Mouse (Mus musculus) midbrain, embryonic 12.5 days (tissue): ENCODE measurements around the gene Adh1. TPM values are rescaled to one million over a fixed set of nuclear protein-coding genes. Genes with fewer than 3 reads are reported as not detected.

Experiments used
- ATAC-seq: fragments of 200-750 bp; cut with Nextera tagmentation; 2 replicates; pipeline ENCODE4 v1.8.0; 2017; ENCODE audit warnings: low read depth, moderate TSS enrichment, moderate library complexity; ENCODE audit not compliant: low FRiP score
- H3K27ac ChIP-seq: fragments of 300-500 bp; sonication (generic); replicated peaks from 2 replicates; pipeline ENCODE4 v1.5.1; 2016; ENCODE audit warnings: mild to moderate bottlenecking
- H3K27me3 ChIP-seq: fragments of 300-500 bp; sonication (generic); 2 replicates; pipeline ENCODE4 v1.6.1; 2016; ENCODE audit warnings: mild to moderate bottlenecking
- H3K36me3 ChIP-seq: fragments of 300-500 bp; sonication (generic); 2 replicates; pipeline ENCODE4 v1.6.1; 2016
- H3K4me1 ChIP-seq: fragments of 300-500 bp; sonication (generic); 2 replicates; pipeline ENCODE4 v1.6.1; 2016
- H3K4me2 ChIP-seq: fragments of 300-500 bp; sonication (generic); replicated peaks from 2 replicates; pipeline ENCODE4 v1.6.1; 2016; ENCODE audit warnings: mild to moderate bottlenecking, moderate library complexity
- H3K4me3 ChIP-seq: fragments of 300-500 bp; sonication (generic); 2 replicates; pipeline ENCODE4 v1.5.1; 2016; ENCODE audit warnings: mild to moderate bottlenecking
- H3K9ac ChIP-seq: fragments of 300-500 bp; sonication (generic); replicated peaks from 2 replicates; pipeline ENCODE4 v1.6.1; 2016; ENCODE audit warnings: mild to moderate bottlenecking, moderate library complexity
- H3K9me3 ChIP-seq: fragments of 300-500 bp; sonication (generic); 2 replicates; pipeline ENCODE4 v1.6.1; 2016; ENCODE audit warnings: mild to moderate bottlenecking
- WGBS: fragments of 180-500 bp; shearing (Covaris S2); methylation state at CpG from one replicate; pipeline ENCODE4 v1.1.7; 2016; 5-methylcytosine and 5-hydroxymethylcytosine counted together
- polyA plus RNA-seq: library from polyadenylated mRNA; unstranded; fragments of >200 nt; fragmentation: Nextera tagmentation; extraction: Ambion mirVana; gene quantifications from 2 replicates; pipeline ENCODE4 v1.2.1, GENCODE M21; 2016

Adh1 gene
- polyA plus RNA-seq, 1 experiment from 2014 or later, result 0.34 TPM

GRCm38 (mm10) chr3:138263154-138263930 lies 2.6 kb downstream of the Adh1 start:
- WGBS, result 82% methylated on average over 5 of the region's 5 CpGs
- H3K4me3 ChIP-seq, result no peak overlapping the region
- no peaks in the 10 kb centered on the region for H3K9me3 ChIP-seq
- no peak for ATAC-seq
- H3K27ac ChIP-seq, result no peak overlapping the region
- no peaks in the 10 kb centered on the region for H3K4me1 ChIP-seq
- no peak overlapping the region for H3K9ac ChIP-seq
- H3K36me3 ChIP-seq, result no peaks in the 10 kb centered on the region
- no peak overlapping the region for H3K4me2 ChIP-seq
- H3K27me3 ChIP-seq, result no peaks in the 10 kb centered on the region

GRCm38 (mm10) chr3:138264648-138265047 lies 3.9 kb downstream of the Adh1 start:
- 86% methylated on average over 3 of the region's 3 CpGs for WGBS

GRCm38 (mm10) chr3:138270507-138270906 lies 9.7 kb downstream of the Adh1 start:
- no peaks in the 10 kb centered on the region for H3K4me1 ChIP-seq
- no peaks in the 10 kb centered on the region for H3K36me3 ChIP-seq
- H3K4me3 ChIP-seq, result no peak overlapping the region
- no peak overlapping the region for H3K4me2 ChIP-seq
- no peaks in the 10 kb centered on the region for H3K27me3 ChIP-seq
- ATAC-seq, result no peak
- H3K27ac ChIP-seq, result no peak overlapping the region
- no peak overlapping the region for H3K9ac ChIP-seq
- 70% methylated on average over 1 of the region's 1 CpGs for WGBS
- H3K9me3 ChIP-seq, result no peaks in the 10 kb centered on the region

More at GRCm38 (mm10) chr3:138264648-138265047, 3.9 kb downstream of the Adh1 start:
- Histone ChIP-seq H3K9me3 (no peaks in the 10 kb centered on the region), H3K4me2 (no peak overlapping the region), H3K36me3 (no peaks in the 10 kb centered on the region), H3K4me1 (no peaks in the 10 kb centered on the region), H3K9ac (no peak overlapping the region), H3K4me3 (no peak overlapping the region), H3K27me3 (no peaks in the 10 kb centered on the region), H3K27ac (no peak overlapping the region)
- no peak for ATAC-seq

GRCm38 (mm10) chr3:138271297-138271696 lies 10.5 kb downstream of the Adh1 start:
- ATAC-seq, result no peak
- no peaks in the 10 kb centered on the region for H3K27me3 ChIP-seq
- no peaks in the 10 kb centered on the region for H3K4me1 ChIP-seq
- H3K9ac ChIP-seq, result no peak overlapping the region
- no peaks in the 10 kb centered on the region for H3K9me3 ChIP-seq
- no peak overlapping the region for H3K27ac ChIP-seq
- H3K4me2 ChIP-seq, result no peak overlapping the region
- H3K4me3 ChIP-seq, result no peak overlapping the region
- no peaks in the 10 kb centered on the region for H3K36me3 ChIP-seq
- WGBS, result 91% methylated on average over 2 of the region's 2 CpGs

GRCm38 (mm10) chr3:138273080-138273479 lies 12.3 kb downstream of the Adh1 start:
- no peak for ATAC-seq
- no peak overlapping the region for H3K4me3 ChIP-seq
- H3K4me1 ChIP-seq, result no peaks in the 10 kb centered on the region
- no peak overlapping the region for H3K27ac ChIP-seq
- H3K4me2 ChIP-seq, result no peak overlapping the region
- no peaks in the 10 kb centered on the region for H3K27me3 ChIP-seq
- H3K9ac ChIP-seq, result no peak overlapping the region
- no peaks in the 10 kb centered on the region for H3K36me3 ChIP-seq
- H3K9me3 ChIP-seq, result no peaks in the 10 kb centered on the region
- WGBS, result 93% methylated on average over 7 of the region's 7 CpGs

- Histone ChIP-seq H3K9me3 (no peaks in the 10 kb centered on the region), H3K4me3 (no peak overlapping the region), H3K27me3 (no peaks in the 10 kb centered on the region), H3K9ac (no peak overlapping the region), H3K4me2 (no peak overlapping the region), H3K36me3 (no peaks in the 10 kb centered on the region), H3K4me1 (no peaks in the 10 kb centered on the region), H3K27ac (no peak overlapping the region)
- ATAC-seq, result no peak
- WGBS, result 85% methylated on average over 3 of the region's 3 CpGs
Observed at GRCm38 (mm10) chr3:138275100-138275499, 14.3 kb downstream of the Adh1 start.

GRCm38 (mm10) chr3:138282556-138282955 lies 21.8 kb downstream of the Adh1 start:
- H3K4me1 ChIP-seq, result no peaks in the 10 kb centered on the region; the same call in 1 of the 2 replicates
- 70% methylated on average over 9 of the region's 9 CpGs for WGBS

GRCm38 (mm10) chr3:138283831-138284230 lies 23.0 kb downstream of the Adh1 start:
- WGBS, result 87% methylated on average over 1 of the region's 1 CpGs

More at GRCm38 (mm10) chr3:138282556-138282955, 21.8 kb downstream of the Adh1 start:
- Histone ChIP-seq H3K36me3 (no peaks in the 10 kb centered on the region), H3K27ac (no peak overlapping the region), H3K4me2 (no peak overlapping the region), H3K4me3 (no peak overlapping the region), H3K27me3 (no peaks in the 10 kb centered on the region), H3K9ac (no peak overlapping the region), H3K9me3 (no peaks in the 10 kb centered on the region)
- no peak for ATAC-seq

GRCm38 (mm10) chr3:138285986-138286385 lies 25.2 kb downstream of the Adh1 start:
- ATAC-seq, result no peak
- no peaks in the 10 kb centered on the region for H3K27me3 ChIP-seq
- no peak overlapping the region for H3K4me2 ChIP-seq
- H3K4me1 ChIP-seq, result no peaks in the 10 kb centered on the region; the same call in 1 of the 2 replicates
- no peak overlapping the region for H3K4me3 ChIP-seq
- no peak overlapping the region for H3K27ac ChIP-seq
- no peak overlapping the region for H3K9ac ChIP-seq
- 88% methylated on average over 7 of the region's 7 CpGs for WGBS
- H3K36me3 ChIP-seq, result no peaks in the 10 kb centered on the region
- no peaks in the 10 kb centered on the region for H3K9me3 ChIP-seq

More at GRCm38 (mm10) chr3:138283831-138284230, 23.0 kb downstream of the Adh1 start:
- Histone ChIP-seq H3K9ac (no peak overlapping the region), H3K4me1 (no peaks in the 10 kb centered on the region; the same call in 1 of the 2 replicates), H3K27me3 (no peaks in the 10 kb centered on the region), H3K4me2 (no peak overlapping the region), H3K9me3 (no peaks in the 10 kb centered on the region), H3K4me3 (no peak overlapping the region), H3K27ac (no peak overlapping the region), H3K36me3 (no peaks in the 10 kb centered on the region)
- no peak for ATAC-seq

GRCm38 (mm10) chr3:138287686-138288085 lies 26.9 kb downstream of the Adh1 start:
- Histone ChIP-seq H3K9me3 (no peaks in the 10 kb centered on the region), H3K4me1 (no peaks in the 10 kb centered on the region), H3K27me3 (no peaks in the 10 kb centered on the region), H3K27ac (no peak overlapping the region), H3K4me3 (no peak overlapping the region), H3K9ac (no peak overlapping the region), H3K36me3 (no peaks in the 10 kb centered on the region), H3K4me2 (no peak overlapping the region)
- WGBS, result 91% methylated on average over 4 of the region's 4 CpGs
- no peak for ATAC-seq

- WGBS, result 67% methylated on average over 2 of the region's 2 CpGs
- H3K4me2 ChIP-seq, result no peak overlapping the region
- no peak overlapping the region for H3K27ac ChIP-seq
- H3K27me3 ChIP-seq, result no peaks in the 10 kb centered on the region
- no peaks in the 10 kb centered on the region for H3K4me1 ChIP-seq
- no peak for ATAC-seq
- H3K9me3 ChIP-seq, result no peaks in the 10 kb centered on the region
- no peak overlapping the region for H3K4me3 ChIP-seq
- H3K36me3 ChIP-seq, result no peaks in the 10 kb centered on the region
- no peak overlapping the region for H3K9ac ChIP-seq
Observed at GRCm38 (mm10) chr3:138290672-138291071, 29.9 kb downstream of the Adh1 start.

GRCm38 (mm10) chr3:138291529-138292117 lies 30.8 kb downstream of the Adh1 start:
- no peaks in the 10 kb centered on the region for H3K4me1 ChIP-seq
- no peaks in the 10 kb centered on the region for H3K27me3 ChIP-seq
- H3K27ac ChIP-seq, result no peak overlapping the region
- no peaks in the 10 kb centered on the region for H3K9me3 ChIP-seq
- H3K4me3 ChIP-seq, result no peak overlapping the region
- WGBS, result 91% methylated on average over 4 of the region's 4 CpGs
- H3K36me3 ChIP-seq, result no peaks in the 10 kb centered on the region
- ATAC-seq, result no peak
- no peak overlapping the region for H3K4me2 ChIP-seq
- no peak overlapping the region for H3K9ac ChIP-seq
